Mouse (Mus musculus): Measurements from ENCODE around the gene Slc35d3. TPM values are rescaled to one million over a fixed set of nuclear protein-coding genes. Genes with fewer than 3 reads are reported as not detected.

The Slc35d3 gene
- polyA plus RNA-seq, 1 experiment from 2014 or later: 0.87 TPM

DNA sequence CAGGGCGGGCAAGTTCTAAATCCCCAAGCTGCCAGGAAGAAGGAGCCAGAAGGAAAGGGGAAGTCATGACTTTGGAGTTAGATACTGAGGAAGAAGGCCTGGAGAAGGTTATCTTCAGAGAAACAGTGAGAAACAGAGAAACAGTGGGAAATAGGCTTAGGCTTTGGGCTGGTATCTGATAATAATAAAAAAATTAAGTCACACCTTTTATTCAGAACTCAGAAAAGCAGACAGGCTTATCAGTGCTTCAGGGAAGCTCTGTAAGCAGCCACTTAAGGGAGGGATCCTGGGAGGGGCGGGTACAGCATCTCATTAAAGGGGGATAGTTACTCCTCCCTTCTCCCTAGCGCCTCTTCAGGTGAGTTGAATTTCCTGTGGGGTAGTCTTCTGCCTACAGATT lies 30.3 kb downstream of the Slc35d3 start:
- WGBS: 63% methylated on average over 3 of the region's 3 CpGs
- ATAC-seq (ENCODE audit: low FRiP score, low read depth): no peak

DNA sequence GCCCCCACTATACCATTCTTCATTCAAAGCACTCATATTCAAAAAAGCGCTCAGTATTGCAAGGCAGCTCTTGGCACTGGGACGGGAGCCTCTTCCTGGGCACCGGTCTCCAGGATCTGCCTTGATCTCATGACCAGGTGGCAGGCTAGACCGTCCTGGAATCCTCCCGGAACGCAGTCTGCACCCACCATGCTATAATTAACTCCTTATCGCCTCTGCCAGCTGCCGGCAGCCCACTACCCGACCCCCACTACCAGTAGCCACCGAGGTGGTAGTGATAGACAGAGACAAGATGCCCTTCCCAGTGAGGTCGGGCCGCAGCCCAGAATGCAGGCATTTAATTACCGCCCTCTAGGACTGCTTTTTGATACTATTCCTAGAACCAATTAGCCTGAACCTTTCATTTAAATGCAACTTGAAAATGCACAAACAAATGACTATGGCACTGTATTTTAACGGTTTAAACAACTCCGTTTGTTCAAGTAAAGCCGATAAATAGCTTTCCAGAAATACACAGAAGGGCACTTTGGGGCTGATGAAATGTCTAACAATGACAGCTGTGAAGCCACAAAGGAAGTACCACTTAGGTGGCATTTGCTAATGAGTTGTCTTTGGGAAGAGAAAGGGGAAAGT lies 32.4 kb downstream of the Slc35d3 start:
- Histone ChIP-seq H3K27ac (no peak overlapping the region), H3K4me2 (replicated peaks) (no peak overlapping the region), H3K9ac (no peak overlapping the region), H3K36me3 (no peaks in the 10 kb centered on the region), H3K9me3 (no peaks in the 10 kb centered on the region), H3K4me3 (no peak overlapping the region), H3K4me1 (no peaks in the 10 kb centered on the region), H3K27me3 (replicated peaks) (no peaks in the 10 kb centered on the region)
- ATAC-seq (ENCODE audit: low FRiP score, low read depth): no peak
- 57% methylated on average over 16 of the region's 16 CpGs for WGBS

More for the DNA sequence above, 30.3 kb downstream of the Slc35d3 start:
- Histone ChIP-seq H3K9me3 (no peaks in the 10 kb centered on the region), H3K27ac (no peak overlapping the region), H3K27me3 (replicated peaks) (no peaks in the 10 kb centered on the region), H3K4me2 (replicated peaks) (no peak overlapping the region), H3K9ac (no peak overlapping the region), H3K4me3 (no peak overlapping the region), H3K36me3 (no peaks in the 10 kb centered on the region), H3K4me1 (no peaks in the 10 kb centered on the region)

DNA sequence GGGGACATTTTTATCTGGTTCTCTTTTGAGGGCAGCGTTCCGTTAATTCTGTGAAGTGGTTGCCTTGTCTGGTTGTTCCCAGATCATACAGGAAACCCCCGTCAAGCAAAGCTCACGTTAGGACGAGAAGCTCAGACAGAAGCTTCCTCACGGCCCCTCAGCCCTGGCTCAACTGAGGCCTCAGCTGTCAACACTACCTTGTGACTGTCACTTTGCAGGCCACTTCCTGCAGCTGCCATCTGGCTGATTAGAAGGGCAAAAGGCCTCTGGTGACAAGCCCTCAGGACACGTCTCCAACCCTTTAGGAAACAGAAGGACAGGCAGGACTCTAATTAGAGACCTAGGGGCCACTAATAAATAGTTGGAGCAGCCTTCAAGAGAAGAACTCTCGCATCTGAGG lies 35.9 kb downstream of the Slc35d3 start:
- no peak for ATAC-seq (ENCODE audit: low FRiP score, low read depth)
- H3K36me3 ChIP-seq: no peaks in the 10 kb centered on the region
- no peaks in the 10 kb centered on the region for H3K4me1 ChIP-seq
- WGBS: 50% methylated on average over 8 of the region's 8 CpGs
- no peaks in the 10 kb centered on the region for H3K9me3 ChIP-seq
- no peak overlapping the region for H3K4me2 ChIP-seq (replicated peaks)
- H3K9ac ChIP-seq: no peak overlapping the region
- H3K27ac ChIP-seq: no peak overlapping the region
- no peaks in the 10 kb centered on the region for H3K27me3 ChIP-seq (replicated peaks)
- H3K4me3 ChIP-seq: no peak overlapping the region

DNA sequence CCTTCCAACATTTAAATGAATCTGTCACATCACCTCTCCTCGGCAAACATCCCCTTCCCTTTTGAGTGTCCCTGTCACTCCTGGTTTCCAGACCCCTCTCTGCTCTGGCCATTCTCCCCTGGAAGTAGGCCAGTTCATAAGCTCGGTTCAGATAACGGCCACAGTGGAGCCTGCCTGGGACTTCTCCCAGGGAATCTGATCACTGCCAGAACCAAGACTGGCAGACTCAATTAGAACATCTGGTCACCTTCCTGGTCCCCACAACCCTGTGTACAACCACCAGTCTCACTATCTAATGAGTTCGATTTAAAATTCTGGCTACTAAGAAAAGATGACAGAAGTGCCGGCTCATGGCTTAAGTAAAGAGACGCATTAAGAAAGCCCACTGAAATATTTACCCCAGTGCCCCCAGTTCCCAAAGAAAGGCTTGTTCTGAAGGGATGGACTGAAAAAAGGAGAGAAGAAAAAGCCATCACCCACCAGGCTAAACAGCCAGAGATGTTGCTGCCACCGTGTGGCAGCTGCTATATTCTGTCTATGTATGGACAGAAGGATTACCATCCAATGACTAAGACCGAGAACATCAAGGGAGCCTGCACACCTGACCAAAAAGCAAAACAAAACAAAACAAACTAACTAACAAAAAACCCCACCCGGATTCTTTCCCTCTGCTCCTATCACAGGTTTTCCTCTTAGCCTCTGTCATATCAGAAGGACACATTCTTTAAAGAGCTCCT lies 39.7 kb downstream of the Slc35d3 start:
- 66% methylated on average over 9 of the region's 9 CpGs for WGBS
- no peak overlapping the region for H3K4me2 ChIP-seq (replicated peaks)
- no peaks in the 10 kb centered on the region for H3K9me3 ChIP-seq
- H3K4me1 ChIP-seq: no peaks in the 10 kb centered on the region
- H3K27me3 ChIP-seq (replicated peaks): no peaks in the 10 kb centered on the region
- no peak overlapping the region for H3K27ac ChIP-seq
- ATAC-seq (ENCODE audit: low FRiP score, low read depth): no peak
- no peaks in the 10 kb centered on the region for H3K36me3 ChIP-seq
- H3K9ac ChIP-seq: no peak overlapping the region
- no peak overlapping the region for H3K4me3 ChIP-seq

DNA sequence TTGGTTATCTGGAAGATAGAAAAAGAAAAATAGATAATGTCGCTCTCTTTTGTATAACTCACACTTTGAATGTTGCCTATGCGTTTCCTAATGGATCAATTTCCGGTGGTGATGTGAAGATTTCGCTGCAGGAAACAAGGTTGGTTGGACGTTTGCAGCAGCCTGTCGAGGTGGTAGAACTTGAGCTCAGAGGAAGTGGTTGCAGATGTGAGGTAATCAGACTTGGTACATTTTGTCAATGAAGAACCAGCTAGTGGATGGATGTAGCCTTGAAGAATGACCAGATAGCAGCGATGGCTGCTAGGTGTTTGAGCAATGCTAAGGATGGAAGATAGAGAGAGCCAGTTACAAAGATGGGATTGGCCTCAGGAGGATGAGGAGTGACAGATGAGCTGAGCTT lies 46.5 kb downstream of the Slc35d3 start:
- H3K4me2 ChIP-seq (replicated peaks): no peak overlapping the region
- no peaks in the 10 kb centered on the region for H3K9me3 ChIP-seq
- H3K36me3 ChIP-seq: no peaks in the 10 kb centered on the region
- WGBS: 85% methylated on average over 7 of the region's 7 CpGs
- no peak overlapping the region for H3K4me3 ChIP-seq
- no peaks in the 10 kb centered on the region for H3K27me3 ChIP-seq (replicated peaks)
- H3K9ac ChIP-seq: no peak overlapping the region
- no peak for ATAC-seq (ENCODE audit: low FRiP score, low read depth)
- no peak overlapping the region for H3K27ac ChIP-seq
- no peaks in the 10 kb centered on the region for H3K4me1 ChIP-seq

DNA sequence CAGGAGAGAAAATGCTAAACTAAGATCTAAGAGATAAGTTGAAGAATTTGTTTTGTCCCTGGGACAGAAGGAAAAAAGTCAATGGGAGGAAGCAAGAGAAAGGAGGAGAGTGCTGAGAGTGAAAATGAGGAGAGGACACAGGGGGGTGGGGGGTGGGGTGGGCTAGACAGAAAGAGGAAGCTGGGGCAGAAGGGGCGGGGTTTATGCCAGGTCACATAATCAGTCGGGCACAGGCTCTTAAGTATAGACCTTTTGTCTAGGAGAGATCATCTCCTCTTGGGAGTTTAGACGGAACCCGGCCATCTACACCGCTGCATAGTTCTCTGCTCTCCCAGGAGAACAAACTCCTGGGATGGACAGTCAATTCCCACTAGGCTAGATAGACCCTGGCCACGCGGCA lies 48.3 kb downstream of the Slc35d3 start:
- WGBS: 84% methylated on average over 7 of the region's 7 CpGs
- Histone ChIP-seq H3K4me3 (no peak overlapping the region), H3K4me2 (replicated peaks) (no peak overlapping the region), H3K27ac (no peak overlapping the region), H3K9ac (no peak overlapping the region), H3K36me3 (no peaks in the 10 kb centered on the region), H3K27me3 (replicated peaks) (no peaks in the 10 kb centered on the region), H3K9me3 (no peaks in the 10 kb centered on the region), H3K4me1 (no peaks in the 10 kb centered on the region)
- no peak for ATAC-seq (ENCODE audit: low FRiP score, low read depth)

Other genes with a start within 250 kb of the Slc35d3 start
- gene Il22ra2, start 229.5 kb downstream of the Slc35d3 start, polyA plus RNA-seq (2016; fragmentation: Nextera tagmentation; extraction: Ambion mirVana): not detected in 2 replicates
- gene Il20ra, start 138.9 kb downstream of the Slc35d3 start, polyA plus RNA-seq (2016; fragmentation: Nextera tagmentation; extraction: Ambion mirVana): not detected in 2 replicates
- 24.8 and 26.4 TPM in 2 replicates for gene Pex7, start 56.2 kb upstream of the Slc35d3 start, polyA plus RNA-seq (2016; fragmentation: Nextera tagmentation; extraction: Ambion mirVana)
- 1.1 and 1.2 TPM in 2 replicates for gene Map3k5, start 83.0 kb upstream of the Slc35d3 start, polyA plus RNA-seq (2016; fragmentation: Nextera tagmentation; extraction: Ambion mirVana)

Measured in neural tube, embryonic 12.5 days (tissue).